Mouse (Mus musculus) mouse embryonic stem cell (cell line): ENCODE data around the gene Kirrel3.

ENCODE experiments used
- in situ Hi-C, 2 experiments: fragments of 300-500 bp; cut with MboI; formaldehyde crosslinking; loops; 1 replicate in 1 of 2; 3 replicates in 1 of 2; pipeline ENCODE4 v1.14.3; 2019 to 2020; ENCODE audit warnings: low sequenced_read_pairs in 2 of 2, low pct_unique_long_range_greater_than_20kb in 1 of 2, mixed read lengths in 1 of 2; ENCODE audit not compliant: unreplicated experiment in 1 of 2

Gene Kirrel3

DNA sequence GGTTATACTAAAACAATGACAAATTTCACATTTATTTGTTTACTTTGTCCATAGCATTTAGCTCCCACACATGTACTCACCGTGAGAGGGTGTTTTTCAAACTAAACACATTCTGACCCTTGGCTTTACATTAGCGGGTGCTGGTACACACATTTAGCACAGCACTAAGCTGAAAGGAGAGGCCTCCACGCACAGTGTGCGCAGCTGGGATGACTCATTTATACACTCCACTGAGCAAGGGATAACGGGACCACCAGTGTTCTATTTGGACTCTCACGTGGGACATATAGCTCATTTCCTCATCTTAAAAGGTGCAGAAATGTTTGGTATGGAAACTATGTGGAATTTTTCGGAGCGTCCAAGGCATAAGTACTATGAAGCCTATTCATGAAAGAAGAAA is 158.7 kb downstream of the Kirrel3 start:
- in situ Hi-C loops: no loop called here

DNA sequence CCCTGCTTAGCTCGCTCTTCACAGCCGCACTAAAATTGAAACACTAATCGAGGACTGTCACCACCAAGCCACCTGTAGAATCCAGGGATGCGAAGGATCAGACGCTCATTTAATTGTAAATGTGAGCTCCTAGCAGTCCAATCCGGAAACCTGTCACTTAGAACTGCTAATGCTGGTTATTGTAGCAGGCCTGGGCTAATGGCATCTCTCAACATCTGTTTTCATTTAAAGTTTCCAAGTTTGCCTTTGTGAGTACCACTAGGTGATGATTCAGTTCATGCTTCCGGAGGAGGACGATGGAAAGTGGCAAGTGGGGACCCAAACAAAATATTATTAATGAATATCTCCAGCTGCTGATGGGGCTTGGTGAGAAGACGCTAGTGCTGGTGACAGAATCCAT is 161.1 kb downstream of the Kirrel3 start:
- in situ Hi-C loops: no loop called here

DNA sequence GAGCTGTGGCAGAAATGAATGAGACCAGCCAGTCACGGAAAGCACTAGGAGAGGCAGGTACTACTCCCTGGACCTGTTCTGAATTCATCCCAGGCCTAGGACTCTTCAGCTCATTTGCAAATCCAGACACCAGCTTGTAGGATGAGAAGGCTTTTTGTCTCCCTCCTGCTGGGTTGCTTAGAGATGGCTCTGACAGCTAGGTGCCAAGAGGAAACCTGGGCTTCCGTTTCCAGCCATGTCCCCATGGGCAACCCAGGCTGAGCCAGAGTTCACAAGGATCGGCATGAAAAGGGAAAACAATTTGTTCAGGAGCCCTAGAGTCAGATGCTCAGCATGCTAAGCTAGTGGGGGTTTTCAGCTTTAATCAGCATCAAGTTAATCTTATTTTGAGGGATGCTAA is 166.6 kb downstream of the Kirrel3 start:
- in situ Hi-C loops: no loop called here

DNA sequence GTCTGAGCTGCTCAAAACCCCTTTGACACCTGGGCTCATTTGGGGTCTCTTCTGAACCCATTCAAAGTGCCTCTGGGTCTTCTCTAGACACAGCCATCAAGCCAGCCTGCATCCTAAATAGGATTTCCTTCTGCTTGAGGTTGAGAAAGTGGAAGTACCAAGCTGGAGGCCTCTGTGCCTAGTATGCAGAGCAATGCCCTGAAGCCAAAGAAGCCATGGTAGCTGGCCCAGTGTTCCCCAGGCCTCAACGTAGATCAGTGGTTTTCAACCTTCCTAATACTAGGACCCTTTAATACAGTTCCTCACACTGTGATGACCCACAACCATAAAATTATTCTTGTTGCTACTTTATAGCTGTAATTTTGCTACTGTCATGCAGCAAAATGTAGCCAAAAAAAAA is 167.4 kb downstream of the Kirrel3 start:
- in situ Hi-C loops: no loop called here

DNA sequence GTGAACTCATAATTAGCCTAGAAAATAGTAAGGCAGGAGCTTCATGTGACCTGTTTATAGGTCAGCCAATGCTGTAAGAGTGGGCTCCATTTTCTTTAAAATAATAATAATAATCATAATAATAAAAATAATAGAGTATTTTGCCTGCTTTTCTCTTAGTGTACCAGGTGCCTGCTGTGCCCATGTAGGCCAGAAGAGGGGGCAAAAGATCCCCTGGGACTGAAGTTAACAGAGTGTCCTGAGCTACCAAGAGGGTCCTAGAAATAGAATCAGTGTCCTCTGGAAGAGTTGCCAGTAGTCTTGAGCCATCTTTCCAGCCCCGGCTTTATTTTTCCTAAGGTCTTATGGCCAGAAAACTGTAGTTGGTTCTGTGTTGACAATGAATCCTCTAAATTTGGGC is 174.9 kb downstream of the Kirrel3 start:
- in situ Hi-C loops: no loop called here

DNA sequence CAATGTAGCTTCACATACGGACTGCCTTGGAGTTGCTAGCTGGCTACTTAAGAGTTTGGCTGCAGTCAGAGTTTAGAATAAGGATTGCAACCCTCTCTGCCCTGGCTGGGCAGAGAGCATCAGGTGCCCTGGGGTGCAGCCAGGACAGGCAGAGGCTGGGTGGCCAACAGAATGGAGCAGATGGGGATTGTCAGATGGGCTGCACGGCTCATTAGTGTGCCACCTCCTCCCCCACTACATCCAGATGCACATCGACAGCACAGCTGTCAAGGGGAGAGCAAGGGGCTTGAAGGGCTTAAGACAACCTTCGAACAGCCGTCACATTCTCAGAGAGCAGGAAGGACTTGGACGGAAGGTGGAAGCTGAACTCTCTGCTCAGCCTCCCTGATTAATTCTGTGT is 177.7 kb downstream of the Kirrel3 start:
- in situ Hi-C loops: no loop called here

DNA sequence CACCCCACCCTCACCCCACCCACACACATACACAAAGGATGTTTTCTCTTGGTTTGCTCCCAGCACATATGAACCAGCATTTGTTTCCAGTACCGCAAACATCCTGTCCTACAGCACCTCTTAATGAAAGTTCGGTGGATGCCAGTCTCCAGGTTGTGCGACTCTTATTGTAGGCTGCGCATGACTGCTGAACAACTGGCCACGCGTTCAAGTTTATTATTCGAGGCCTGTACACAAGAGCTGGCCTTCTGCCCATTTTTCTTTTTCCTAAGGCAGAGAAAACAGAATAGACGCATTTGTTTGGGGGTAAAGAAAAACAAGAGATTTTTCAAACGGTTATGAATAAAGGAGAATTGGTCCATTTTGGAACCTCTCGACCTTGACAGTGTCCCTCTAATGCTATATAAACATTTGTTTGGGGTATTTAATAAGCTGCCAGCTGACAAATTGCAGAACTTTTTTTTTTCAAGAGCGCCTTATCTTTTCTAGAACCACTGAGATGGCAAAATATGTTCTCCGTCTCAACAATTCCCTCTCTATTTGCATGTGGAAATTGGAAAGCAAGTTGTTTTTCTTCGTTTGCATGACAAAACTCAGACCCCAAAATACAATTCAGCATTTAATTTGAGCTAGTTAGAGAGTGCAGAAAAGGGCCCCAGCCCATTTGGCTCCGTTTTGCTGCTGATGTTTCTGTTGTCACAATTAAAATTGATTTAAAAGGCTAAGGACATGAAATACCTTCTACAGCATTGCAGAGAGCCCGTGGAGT is 179.9 kb downstream of the Kirrel3 start:
- in situ Hi-C loops: no loop called here

DNA sequence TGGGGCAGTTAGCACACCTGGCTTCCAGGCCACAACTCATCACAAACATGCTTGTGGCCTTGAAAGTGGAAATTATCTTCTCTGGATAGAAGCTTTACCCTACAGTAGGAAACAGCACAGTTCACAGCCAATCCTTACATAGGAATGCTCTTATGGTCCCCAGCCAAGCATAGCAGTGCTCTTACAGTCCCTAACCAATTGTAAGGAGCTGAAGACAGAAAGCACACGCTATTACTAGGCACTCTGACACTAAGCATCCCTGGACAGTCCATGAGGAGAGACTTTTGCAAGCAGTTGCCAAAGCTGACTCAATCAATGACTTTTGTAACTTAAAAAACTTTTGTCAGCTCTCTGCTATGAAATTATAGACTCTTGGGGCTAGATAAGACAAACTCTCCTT is 181.5 kb downstream of the Kirrel3 start:
- in situ Hi-C loops: no loop called here

DNA sequence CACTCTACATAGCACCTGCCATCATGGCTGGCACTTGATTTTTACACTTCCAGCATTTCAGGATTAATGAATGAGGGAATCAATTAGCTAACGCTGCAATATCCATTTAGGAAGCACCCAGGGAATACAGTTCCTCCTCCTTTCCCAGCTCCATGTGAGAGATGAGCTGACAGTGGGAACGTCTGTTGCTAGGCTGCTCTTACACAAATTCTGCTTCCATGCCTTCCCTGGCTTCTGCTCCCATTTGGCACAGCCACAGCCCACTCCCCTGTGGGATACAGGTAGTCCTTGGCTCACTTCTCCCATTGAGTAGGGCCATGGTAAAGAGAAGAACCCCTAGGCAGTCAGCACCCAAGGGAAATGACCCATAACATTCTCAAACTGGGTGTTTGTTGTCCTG is 185.2 kb downstream of the Kirrel3 start:
- in situ Hi-C loops: no loop called here

DNA sequence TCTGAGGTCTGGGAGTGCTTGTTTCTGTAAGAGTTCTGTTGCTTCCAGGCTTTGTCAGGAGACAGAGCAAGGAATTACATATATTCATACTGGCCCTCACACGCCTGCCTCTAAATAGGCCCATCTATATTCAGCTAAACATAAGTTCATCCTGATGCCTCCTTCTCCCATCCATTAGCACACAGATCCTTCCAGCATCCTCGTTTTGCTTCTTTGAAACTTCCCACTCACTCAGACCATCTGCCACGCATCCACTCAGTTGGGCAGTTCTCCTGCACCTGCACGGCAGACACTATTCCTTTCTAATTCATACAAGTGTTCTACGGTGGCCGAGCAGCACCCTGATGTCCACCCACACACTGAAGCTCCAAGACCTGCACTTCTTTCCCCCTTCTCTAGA is 201.1 kb downstream of the Kirrel3 start:
- in situ Hi-C loops: no loop called here

DNA sequence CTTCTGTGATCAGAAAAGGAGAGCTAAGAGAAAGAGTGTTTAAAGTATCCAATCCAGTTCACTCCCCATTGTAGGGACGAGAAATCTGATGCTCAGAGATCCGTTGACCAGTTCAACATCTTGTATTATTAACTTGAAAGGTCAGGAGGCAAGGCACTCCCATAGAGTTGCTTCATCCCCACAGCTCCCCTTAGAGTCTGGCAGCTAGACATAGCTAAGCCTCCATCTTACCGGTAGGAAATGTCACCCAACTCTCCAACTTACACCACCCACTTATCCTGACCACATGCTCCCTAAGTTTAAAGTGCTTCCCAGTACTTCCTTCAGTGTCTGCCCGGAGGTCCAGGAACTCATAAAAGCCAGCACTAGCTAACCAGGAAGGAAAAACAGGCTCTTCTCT is 202.7 kb downstream of the Kirrel3 start:
- in situ Hi-C loops: no loop called here

DNA sequence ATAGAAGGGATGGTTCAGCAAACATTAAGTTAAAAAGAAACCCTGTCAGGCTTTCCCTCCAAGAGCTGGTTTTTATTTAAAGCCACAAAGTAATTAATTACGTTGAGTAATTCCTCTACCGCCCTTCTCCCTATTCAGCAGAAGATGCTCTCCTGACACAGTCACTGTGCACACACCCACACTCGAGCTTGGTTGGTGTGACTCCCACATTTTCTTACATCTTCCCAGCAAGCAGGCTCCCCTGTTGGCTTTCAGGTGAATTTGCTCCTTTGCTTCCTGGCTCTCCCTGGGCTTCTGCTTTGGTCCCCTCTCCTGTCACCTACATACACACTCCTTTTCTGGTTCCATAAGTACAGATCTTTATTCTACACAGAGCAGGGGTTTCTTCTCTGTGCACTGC is 203.7 kb downstream of the Kirrel3 start:
- in situ Hi-C loops: no loop called here

DNA sequence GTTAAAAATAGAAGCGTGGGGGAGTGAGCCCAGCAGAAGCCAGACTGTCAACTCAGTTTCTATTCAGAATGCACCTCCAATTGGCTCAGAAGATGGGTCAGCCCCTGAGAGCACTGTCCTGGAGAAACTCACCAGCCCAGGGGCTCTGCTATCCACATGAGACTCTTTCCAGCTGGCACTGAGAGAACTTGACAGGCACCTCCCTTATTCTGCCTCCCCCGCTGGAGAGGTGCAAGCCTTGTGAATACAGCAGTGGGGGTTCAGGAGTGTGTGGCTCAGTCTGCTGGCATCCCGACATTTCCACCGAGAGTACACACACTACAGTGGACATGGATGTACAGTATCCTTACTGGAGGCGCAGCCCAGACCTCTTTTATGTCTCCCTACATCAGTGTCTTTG is 210.0 kb downstream of the Kirrel3 start:
- in situ Hi-C loops: no loop called here

DNA sequence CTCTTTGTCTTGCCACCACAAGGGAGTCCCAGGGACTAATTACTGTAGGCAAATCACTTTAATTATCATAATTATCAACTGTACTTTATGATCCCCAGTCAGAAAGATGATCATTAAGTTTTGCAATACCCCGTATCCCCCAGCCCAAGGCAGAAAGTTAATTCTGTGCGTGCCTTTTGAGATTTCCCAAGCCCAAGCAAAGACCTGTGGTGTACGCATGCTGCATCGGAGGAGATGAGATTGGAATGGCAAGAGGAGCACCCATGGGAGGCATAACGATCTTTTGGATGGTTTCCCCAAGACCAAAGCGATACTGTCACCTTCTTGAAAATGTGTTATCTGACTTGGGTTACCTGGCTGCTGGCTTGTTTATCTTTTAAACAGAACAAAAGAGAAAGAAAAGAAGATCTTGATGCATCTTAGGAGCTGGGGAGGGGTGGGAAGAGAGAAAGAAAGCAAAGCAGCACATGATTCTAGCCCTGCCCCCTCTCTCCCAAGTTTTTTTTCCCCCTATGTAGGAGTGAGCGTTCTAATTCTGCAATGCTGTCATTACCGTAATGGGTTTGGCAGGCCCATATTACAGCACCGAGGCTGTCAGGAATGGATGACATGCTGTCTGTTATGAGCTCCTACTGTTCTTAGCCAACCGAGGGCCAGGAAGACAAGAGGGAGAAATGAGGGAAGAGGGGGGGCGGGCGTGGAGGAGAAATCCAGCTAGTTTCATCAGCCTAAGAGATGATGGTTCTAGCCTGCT is 218.0 kb downstream of the Kirrel3 start:
- in situ Hi-C loops: no loop called here

DNA sequence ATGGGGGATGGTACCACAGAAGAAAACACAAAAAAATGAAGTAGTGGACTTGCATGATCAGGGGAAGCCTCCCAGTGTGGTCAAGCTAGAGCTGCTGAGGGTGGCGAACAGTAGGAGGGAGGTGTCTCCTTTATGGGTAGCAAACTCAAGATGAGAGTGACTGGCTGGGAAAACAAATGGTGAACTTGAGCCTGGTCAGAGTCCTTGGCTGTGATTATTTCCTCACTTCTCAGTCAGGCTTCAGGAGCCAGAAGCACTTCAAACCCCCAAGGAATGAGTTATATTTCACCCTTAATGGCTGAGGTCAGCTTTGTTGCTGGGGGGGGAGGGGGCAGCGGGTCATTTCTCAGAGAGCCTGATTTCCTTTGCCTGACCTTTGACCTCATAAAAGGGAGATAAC is 218.7 kb downstream of the Kirrel3 start:
- in situ Hi-C loops: no loop called here

DNA sequence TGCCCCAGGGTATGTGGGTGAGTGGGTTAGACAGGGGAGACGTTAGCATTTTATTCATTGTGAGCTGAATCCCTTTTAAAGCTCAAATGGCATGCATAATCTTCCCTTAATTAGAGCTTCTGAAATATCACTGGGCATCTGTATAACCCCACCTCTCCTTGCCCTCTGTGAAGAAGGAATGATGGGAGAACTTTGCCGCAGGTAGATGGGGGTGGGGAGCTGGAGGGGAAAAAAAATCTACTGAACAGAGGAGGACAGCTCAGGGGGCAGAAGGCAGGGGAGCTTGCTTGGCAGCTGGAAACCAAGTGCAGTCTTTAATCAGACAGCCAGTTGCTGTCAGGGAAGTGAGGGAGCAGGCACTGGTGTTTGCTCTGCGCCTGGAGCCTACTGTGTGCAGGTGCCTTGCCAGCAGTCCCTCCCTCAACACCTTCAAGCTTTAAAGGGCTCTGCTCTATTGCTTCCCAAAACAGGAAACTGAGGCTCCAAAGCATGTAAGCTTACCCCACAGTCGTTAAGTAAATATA is 220.7 kb downstream of the Kirrel3 start:
- in situ Hi-C loops: no loop called here

DNA sequence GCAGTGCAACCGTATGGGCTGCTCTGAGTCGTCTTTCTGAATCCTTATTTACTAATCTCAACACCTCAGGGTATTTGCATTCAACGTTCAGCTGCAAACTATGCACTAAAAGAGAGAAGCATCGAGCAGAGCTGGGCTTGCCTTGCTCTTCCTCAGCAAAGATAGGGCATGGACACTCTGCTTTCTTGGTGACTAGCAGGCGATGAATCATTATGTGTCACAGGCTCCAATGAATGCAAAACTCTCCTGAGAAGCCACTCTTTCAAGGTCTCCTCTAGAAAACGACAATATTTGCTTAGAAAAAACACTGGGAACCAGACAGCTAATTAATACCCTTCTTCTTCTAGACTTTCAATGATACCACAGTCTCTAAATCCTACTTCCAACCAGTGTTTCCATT is 223.0 kb downstream of the Kirrel3 start:
- in situ Hi-C loops: no loop called here

DNA sequence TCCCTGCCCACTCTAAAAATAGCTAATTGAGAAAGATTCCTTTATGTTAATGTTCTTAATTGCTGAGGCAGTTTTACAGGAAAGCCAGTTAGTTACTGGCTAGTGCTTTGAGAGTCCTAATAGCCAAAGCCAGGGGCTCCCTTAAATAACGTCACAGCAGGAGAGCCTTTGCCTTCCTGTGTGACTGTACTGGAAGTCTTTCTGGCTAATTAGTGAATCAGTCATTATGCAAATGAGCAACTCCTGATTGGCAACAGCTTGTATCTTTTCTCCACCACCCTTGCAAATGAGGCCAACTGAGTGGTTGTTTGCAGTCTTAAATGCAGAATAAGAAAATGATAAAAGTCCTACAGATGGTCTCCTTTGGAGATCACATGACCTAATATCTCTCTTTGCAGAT is 226.3 kb downstream of the Kirrel3 start:
- in situ Hi-C loops: no loop called here

DNA sequence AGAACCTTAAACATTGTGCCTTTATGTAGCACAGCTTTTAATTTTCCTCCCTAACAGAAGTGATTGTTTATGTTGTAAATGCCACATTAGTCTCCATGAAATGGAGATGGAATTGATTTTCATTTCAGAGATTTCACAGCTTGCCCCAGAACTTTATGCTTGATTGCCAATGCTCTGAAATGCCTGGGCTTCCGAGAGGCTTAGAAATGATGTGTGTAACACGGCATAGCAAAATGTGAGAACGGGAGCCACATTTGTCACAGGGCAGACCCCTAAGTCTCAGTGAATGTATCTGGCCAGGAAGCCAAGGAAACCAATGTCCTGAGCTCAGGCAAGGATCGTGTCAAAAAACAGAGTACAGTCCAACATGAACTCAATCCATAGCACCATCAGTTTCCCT is 227.3 kb downstream of the Kirrel3 start:
- in situ Hi-C loops: no loop called here

DNA sequence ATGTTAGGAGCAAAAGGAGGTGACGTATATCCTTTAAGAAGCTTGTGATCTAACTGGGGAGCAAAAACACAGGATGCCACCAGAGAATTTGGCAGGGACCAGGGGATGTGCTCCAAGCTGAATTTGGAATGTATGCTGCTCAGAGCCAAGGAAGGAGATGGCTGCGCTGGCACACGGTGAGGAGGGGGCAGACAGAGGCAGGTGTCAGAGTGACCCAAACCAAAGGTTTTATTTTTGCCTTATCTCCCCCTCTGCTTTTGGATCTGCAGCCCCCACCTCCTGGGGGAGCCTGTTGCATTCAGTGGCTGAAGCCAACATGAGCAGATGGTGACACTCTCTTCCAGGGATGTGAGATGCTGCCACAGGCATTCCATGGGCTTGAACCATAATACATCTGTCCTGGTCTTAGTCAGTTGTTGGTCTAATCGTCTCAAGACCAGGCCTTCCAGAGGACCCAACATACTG is 227.8 kb downstream of the Kirrel3 start:
- in situ Hi-C loops: no loop called here
